Mouse (Mus musculus) G1E (cell line): ENCODE measurements around the gene Ankrd13a. TPM values are rescaled to one million over a fixed set of nuclear protein-coding genes. Genes with fewer than 3 reads are reported as not detected.
"Not testable (repeated sequence)": the region's sequence is repeated elsewhere in the genome, so short reads cannot be mapped to it uniquely, and the experiment has no call there.

Experiments used
- ATAC-seq: 2 replicates; pipeline ENCODE4 v1.8.0; 2016; ENCODE audit warnings: mild to moderate bottlenecking; ENCODE audit not compliant: insufficient number of reproducible peaks, poor library complexity, low FRiP score, severe bottlenecking; ENCODE audit errors: extremely low read depth
- DNase-seq: peaks from one replicate; pipeline ENCODE4 v3.0.0; 2012; ENCODE audit warnings: low spot score
- H3K27me3 ChIP-seq: 2 replicates; pipeline ENCODE4 v1.6.1; 2012; ENCODE audit warnings: mild to moderate bottlenecking, low read length, inconsistent platforms; ENCODE audit not compliant: insufficient read depth
- H3K36me3 ChIP-seq: replicated peaks from 2 replicates; pipeline ENCODE3; 2012; ENCODE audit warnings: mild to moderate bottlenecking, inconsistent platforms
- H3K4me1 ChIP-seq: 2 replicates; pipeline ENCODE4 v1.6.1; 2012; ENCODE audit warnings: low read depth, low read length, inconsistent platforms, mixed read lengths; ENCODE audit not compliant: insufficient read depth
- H3K4me3 ChIP-seq: 2 replicates; pipeline ENCODE4 v1.5.1; 2012; ENCODE audit warnings: low read depth, mild to moderate bottlenecking, inconsistent platforms, low read length, moderate library complexity, mixed read lengths
- H3K9me3 ChIP-seq: replicated peaks from 2 replicates; pipeline ENCODE4 v1.6.1; 2012; ENCODE audit warnings: inconsistent platforms
- CTCF ChIP-seq: IDR thresholded peaks from 2 replicates; pipeline ENCODE4 v1.5.1; 2012; ENCODE audit warnings: low read depth, low read length, inconsistent platforms, mixed read lengths
- GATA1 ChIP-seq: IDR thresholded peaks from 2 replicates; pipeline ENCODE4 v1.6.1; 2012; ENCODE audit warnings: borderline replicate concordance, low read length, inconsistent platforms, mixed read lengths
- GATA2 ChIP-seq: IDR thresholded peaks from 2 replicates; pipeline ENCODE4 v1.6.1; 2012; ENCODE audit warnings: low read depth, low read length, inconsistent platforms, borderline replicate concordance
- POLR2AphosphoS5 ChIP-seq: IDR thresholded peaks from 2 replicates; pipeline ENCODE4 v1.6.1; 2012; ENCODE audit warnings: low read depth, low read length, inconsistent platforms; ENCODE audit not compliant: insufficient replicate concordance
- TAL1 ChIP-seq: conservative IDR thresholded peaks from 2 replicates; pipeline ENCODE4 v1.6.1; 2012; ENCODE audit warnings: low read depth, low read length, inconsistent platforms, mixed read lengths
- polyA plus RNA-seq: library from polyadenylated mRNA; stranded (reverse); fragments of >175 nt; gene quantifications from 2 replicates; pipeline ENCODE4 v1.2.3, GENCODE M21; 2012
- total RNA-seq, 2 experiments: library from RNA; stranded (forward) in 1 of 2; stranded (reverse) in 1 of 2; fragments of 200-1000 nt in 1 of 2; fragments of >200 nt in 1 of 2; fragmentation: Nextera tagmentation in 1 of 2; gene quantifications; 2 replicates each; pipeline ENCODE4 v1.2.3; 2014 to 2017

Gene Ankrd13a
- total and polyA plus RNA-seq, 3 experiments = 576 to 869 (median 779) TPM

DNA sequence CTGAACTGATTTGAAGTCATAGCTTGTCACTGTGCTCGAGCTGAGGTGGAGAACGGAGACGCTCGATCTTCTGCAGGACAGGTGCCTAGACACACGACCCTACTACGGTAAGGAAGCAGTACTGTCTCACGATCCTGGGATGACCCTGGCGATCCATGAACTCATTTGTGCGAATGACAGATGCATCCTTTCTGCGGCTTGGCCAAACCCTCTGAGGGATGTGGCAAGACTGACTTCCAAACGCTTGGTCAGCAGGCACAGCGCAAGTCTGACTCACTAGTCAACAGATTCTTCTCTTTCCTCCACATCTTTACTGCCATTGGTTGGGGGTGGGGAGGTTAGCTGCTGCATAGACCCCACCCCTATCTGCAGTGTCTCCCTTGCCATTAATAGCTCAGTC is 53.0 kb downstream of the Ankrd13a start:
- peaks cover 12% of the 10 kb centered on the region for H3K36me3 ChIP-seq
- H3K9me3 ChIP-seq = peaks cover 12% of the 10 kb centered on the region
- DNase-seq = no peak
- H3K4me1 ChIP-seq = peaks cover 29% of the 10 kb centered on the region
- no peak for ATAC-seq
- 0 out of 2 replicates have a peak, but pooled peaks cover 3% of the 10 kb centered on the region for H3K27me3 ChIP-seq
- TF ChIP-seq GATA1 = no peak
- TF ChIP-seq CTCF = no peak
- TF ChIP-seq POLR2AphosphoS5 = no peak
- no peak for TF ChIP-seq TAL1
- TF ChIP-seq GATA2 = no peak
- no peak overlapping the region for H3K4me3 ChIP-seq

DNA sequence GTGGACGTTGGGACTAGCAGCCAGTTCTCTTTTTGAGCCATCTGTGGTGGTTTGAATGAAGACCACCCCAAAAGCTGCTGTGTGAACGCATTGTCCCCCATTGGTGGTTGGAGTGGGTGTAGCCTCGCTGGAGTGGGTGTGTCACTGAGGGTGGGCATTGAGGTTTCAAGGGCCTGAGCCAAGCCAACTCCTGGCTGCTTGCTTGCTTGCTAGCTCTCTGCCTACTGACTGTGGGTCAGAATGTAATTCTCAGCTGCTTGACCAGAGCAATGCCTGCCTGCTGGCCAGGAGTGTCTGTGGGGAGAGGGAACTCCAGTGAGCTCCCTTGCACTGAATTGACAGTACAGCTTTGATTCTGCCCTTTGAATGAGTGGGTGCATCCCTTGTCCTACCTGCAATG is 55.3 kb downstream of the Ankrd13a start:
- Histone ChIP-seq H3K4me3 (no peak overlapping the region; the same call in 1 of the 2 replicates), H3K9me3 (peaks cover 2% of the 10 kb centered on the region; the same call in 1 of the 2 replicates), H3K27me3 (peaks cover 13% of the 10 kb centered on the region), H3K36me3 (no peaks in the 10 kb centered on the region), H3K4me1 (peaks cover 22% of the 10 kb centered on the region)
- no peak for DNase-seq
- no peak for ATAC-seq
- TF ChIP-seq GATA2 (no peak), GATA1 (no peak), POLR2AphosphoS5 (no peak), CTCF (no peak), TAL1 (no peak)

DNA sequence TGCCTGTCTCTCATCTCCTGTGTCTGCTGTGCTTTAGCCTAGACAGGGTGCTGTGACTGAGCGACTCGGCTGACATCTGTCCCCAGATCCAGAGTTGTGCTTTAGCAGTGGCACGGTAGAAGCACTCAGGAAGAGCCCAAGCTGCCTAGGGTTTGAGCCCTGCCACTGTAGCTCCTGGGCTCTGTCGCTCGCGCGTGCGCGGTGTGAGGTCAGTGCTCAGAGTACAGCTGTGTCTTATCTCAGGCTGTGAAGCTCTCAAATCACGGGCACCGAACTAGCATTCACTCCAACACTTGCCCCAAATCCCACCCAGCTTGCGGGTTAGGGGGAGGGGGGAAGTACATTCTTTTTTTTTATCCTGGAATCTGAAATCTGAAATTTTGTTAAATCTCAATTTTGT is 62.4 kb downstream of the Ankrd13a start:
- Histone ChIP-seq H3K27me3 (peaks cover 36% of the 10 kb centered on the region), H3K9me3 (no peaks in the 10 kb centered on the region), H3K36me3 (no peaks in the 10 kb centered on the region), H3K4me1 (no peaks in the 10 kb centered on the region; the same call in 1 of the 2 replicates), H3K4me3 (no peak overlapping the region)
- DNase-seq = no peak
- ATAC-seq = no peak
- no peak for TF ChIP-seq TAL1
- TF ChIP-seq GATA2 = no peak
- TF ChIP-seq CTCF = no peak
- no peak for TF ChIP-seq GATA1
- TF ChIP-seq POLR2AphosphoS5 = no peak

DNA sequence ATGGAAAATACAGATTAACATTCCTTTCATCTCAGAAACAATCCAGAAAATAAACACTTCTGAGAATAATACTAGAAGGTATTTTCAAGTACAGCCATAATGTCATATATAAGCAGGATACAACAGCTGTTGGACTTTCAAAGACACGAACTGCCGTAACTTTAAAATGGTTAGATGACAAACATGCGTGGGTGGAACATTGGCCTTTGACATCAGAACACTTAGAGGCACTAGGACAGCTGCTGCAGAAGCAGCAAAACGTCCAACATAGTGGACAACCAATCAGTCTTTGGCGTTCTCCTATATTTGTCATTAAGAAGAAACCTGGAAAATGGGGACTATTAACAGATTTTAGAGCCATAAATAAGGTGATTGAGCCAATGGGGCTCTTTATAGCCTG is 66.0 kb downstream of the Ankrd13a start:
- H3K27me3 ChIP-seq = peaks cover 43% of the 10 kb centered on the region
- H3K4me1 ChIP-seq, DNase-seq, ATAC-seq, H3K4me3 ChIP-seq, H3K36me3 ChIP-seq, H3K9me3 ChIP-seq: not testable (repeated sequence)

DNA sequence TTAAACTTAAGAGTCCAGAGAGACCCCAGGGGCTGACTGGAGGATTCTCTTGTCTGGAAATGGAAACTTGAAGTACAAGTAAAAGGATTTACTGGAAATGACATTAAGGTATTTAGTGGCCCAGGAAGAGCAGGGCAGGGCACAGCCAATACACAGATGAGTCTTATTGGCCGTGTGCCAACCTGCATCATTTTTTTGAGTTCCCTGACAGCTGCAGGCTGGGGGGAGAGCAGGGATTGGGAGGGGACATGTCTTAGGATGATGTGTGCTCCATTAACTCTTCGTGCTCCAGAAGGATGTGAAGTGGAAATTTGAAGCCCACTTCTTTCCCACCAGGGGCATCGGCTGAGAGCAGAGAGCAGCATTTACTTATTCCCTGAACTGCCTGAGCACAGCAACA is 67.7 kb downstream of the Ankrd13a start:
- DNase-seq, ATAC-seq, H3K4me3 ChIP-seq, H3K9me3 ChIP-seq, H3K4me1 ChIP-seq, H3K36me3 ChIP-seq: not testable (repeated sequence)
- H3K27me3 ChIP-seq = peaks cover 51% of the 10 kb centered on the region

DNA sequence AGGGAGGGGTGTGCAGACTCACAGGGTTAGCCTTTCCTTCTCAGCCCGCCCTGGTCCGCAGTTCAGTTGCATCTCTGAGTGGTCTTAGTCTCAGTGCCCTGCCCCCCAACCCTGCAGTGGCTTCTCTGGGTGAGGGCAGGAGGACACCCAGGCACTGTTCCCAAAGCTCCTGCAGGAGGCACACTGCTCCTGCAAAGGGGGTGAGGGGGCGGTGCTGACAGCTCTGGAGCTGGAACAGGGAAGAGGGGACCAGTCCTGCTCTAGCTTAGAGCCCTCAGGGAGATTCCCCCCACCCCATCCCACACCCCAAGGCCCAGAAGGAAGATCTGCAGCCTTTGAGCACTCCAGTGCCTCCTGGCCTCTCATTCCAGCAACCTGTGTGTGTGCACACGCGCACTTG is 68.2 kb downstream of the Ankrd13a start:
- TF ChIP-seq CTCF = no peak
- no peak for TF ChIP-seq GATA2
- no peak for TF ChIP-seq GATA1
- no peak for TF ChIP-seq TAL1
- no peak for TF ChIP-seq POLR2AphosphoS5
- no peak for DNase-seq
- no peak overlapping the region for H3K4me3 ChIP-seq

DNA sequence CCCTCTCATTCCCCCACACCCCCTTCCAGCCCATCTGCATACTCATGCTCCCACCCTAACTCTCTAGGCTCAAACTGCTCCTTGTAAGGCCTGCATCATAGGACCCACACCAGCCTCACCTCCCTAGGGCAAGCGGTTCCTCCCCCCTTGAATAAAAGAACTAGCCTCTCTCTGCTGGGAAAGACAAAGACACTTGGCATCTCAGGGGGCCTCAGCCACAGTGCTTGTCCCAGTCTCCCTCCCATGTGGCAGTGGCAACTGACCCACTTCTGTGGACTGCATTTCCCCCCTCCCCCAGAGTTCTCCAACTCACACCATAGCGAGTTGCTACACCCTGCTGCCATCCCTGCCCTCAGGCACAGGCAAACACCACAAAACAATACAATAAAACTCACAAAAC is 69.9 kb downstream of the Ankrd13a start:
- not testable (repeated sequence) for H3K4me3 ChIP-seq, ATAC-seq, H3K9me3 ChIP-seq, H3K36me3 ChIP-seq, DNase-seq, H3K4me1 ChIP-seq
- H3K27me3 ChIP-seq = peaks cover 58% of the 10 kb centered on the region

More for the DNA sequence above, 68.2 kb downstream of the Ankrd13a start:
- Histone ChIP-seq H3K9me3 (no peaks in the 10 kb centered on the region), H3K4me1 (peaks cover 2% of the 10 kb centered on the region; the same call in 1 of the 2 replicates), H3K36me3 (no peaks in the 10 kb centered on the region), H3K27me3 (peaks cover 56% of the 10 kb centered on the region)
- ATAC-seq = no peak
